12 mouse cellular contexts compared by ENCODE assay signal in genomic region chr6:83449440-83449839, GRCm38 (mm10). TPM values are rescaled to one million over a fixed set of nuclear protein-coding genes. Genes with fewer than 3 reads are reported as not detected.
DNase-seq lines count a peak whose midpoint lies in the region; ATAC-seq and TF ChIP-seq lines count a peak whose summit lies in the region.
"Had no signal": no experiment of that assay in that cellular context is flagged by ENCODE, and none has a peak within 500 bp of the region (broad histone marks: within the 10 kb centered on the region; RNA-seq: fewer than 3 reads in every experiment).

No protein-coding gene starts in this region.

- H3K9ac ChIP-seq in liver, embryonic 11.5 days (ENCODE audit: low read depth, low read length): peak overlapping the region; percentile 37; the same call in 1 of the 2 replicates
- H3K9ac ChIP-seq in intestine, postnatal 0 days (ENCODE audit: low read depth, low read length): no peak overlapping the region
- no peak overlapping the region for H3K9ac ChIP-seq in stomach, embryonic 15.5 days

- H3K27ac ChIP-seq in liver, embryonic 11.5 days (ENCODE audit: low read depth, low read length): peak overlapping the region; percentile 81
- peak overlapping the region; percentile 46; the same call in 1 of the 2 replicates for H3K27ac ChIP-seq in intestine, postnatal 0 days (ENCODE audit: low read depth, low read length)
- 0 out of 2 replicates have a peak overlapping the region, but pooled peaks have one; percentile 51 for H3K27ac ChIP-seq in stomach, embryonic 15.5 days

- no peaks in the 10 kb centered on the region for H3K9me3 ChIP-seq in liver, embryonic 11.5 days (ENCODE audit: control insufficient read depth, low read length)
- no peaks in the 10 kb centered on the region for H3K9me3 ChIP-seq in intestine, postnatal 0 days (ENCODE audit: control insufficient read depth)
- H3K9me3 ChIP-seq in stomach, embryonic 15.5 days: no peaks in the 10 kb centered on the region

- H3K36me3 ChIP-seq in liver, embryonic 11.5 days (ENCODE audit: control insufficient read depth, insufficient read depth, low read length): peaks cover 3% of the 10 kb centered on the region
- peaks cover 4% of the 10 kb centered on the region; the same call in 1 of the 2 replicates for H3K36me3 ChIP-seq in intestine, postnatal 0 days (ENCODE audit: control insufficient read depth, insufficient read depth)
- H3K36me3 ChIP-seq in stomach, embryonic 15.5 days: no peaks in the 10 kb centered on the region; the same call in 1 of the 2 replicates

- H3K27me3 ChIP-seq in liver, embryonic 11.5 days (replicated peaks; ENCODE audit: control insufficient read depth, insufficient read depth, low read length): no peaks in the 10 kb centered on the region
- no peaks in the 10 kb centered on the region for H3K27me3 ChIP-seq in intestine, postnatal 0 days (replicated peaks; ENCODE audit: control insufficient read depth, insufficient read depth, low read length)
- no peaks in the 10 kb centered on the region for H3K27me3 ChIP-seq in stomach, embryonic 15.5 days (replicated peaks)

- peaks cover 85% of the 10 kb centered on the region for H3K4me1 ChIP-seq in liver, embryonic 11.5 days (replicated peaks; ENCODE audit: control insufficient read depth, insufficient read depth, low read length)
- peaks cover 65% of the 10 kb centered on the region for H3K4me1 ChIP-seq in intestine, postnatal 0 days (replicated peaks; ENCODE audit: control insufficient read depth, insufficient read depth, low read length)
- H3K4me1 ChIP-seq in stomach, embryonic 15.5 days: peaks cover 61% of the 10 kb centered on the region

- no peak for TF ChIP-seq CTCF in intestine, postnatal 0 days (IDR thresholded peaks at IDR 0.05; ENCODE audit: low read depth)

- peak; percentile 85 for DNase-seq in heart, adult 11 months
- DNase-seq in heart, adult 9 months (ENCODE audit: low spot score in 2 of 2): no peak
- no peak for DNase-seq in liver, embryonic 11.5 days (ENCODE audit: low spot score)
- DNase-seq in liver: no peak
- DNase-seq in B cell, adult 2 months: no peak
- no peak for DNase-seq in left cerebral cortex, postnatal 25 days (ENCODE audit: low spot score in 2 of 2)
- DNase-seq: cerebellum, postnatal 14 days; gastrocnemius, postnatal 36 days; lung, postnatal 36 days had no signal

- no peak for ATAC-seq in liver, embryonic 11.5 days (replicated peaks; ENCODE audit: low FRiP score)
- no peak for ATAC-seq in intestine, postnatal 0 days
- ATAC-seq in stomach, embryonic 15.5 days (ENCODE audit: insufficient read depth, low FRiP score, low read depth): no peak

- H3K4me2 ChIP-seq in liver, embryonic 11.5 days: peak overlapping the region; percentile 52
- peak overlapping the region; percentile 17; the same call in 1 of the 2 replicates for H3K4me2 ChIP-seq in intestine, postnatal 0 days (replicated peaks; ENCODE audit: low read depth)
- no peak overlapping the region for H3K4me2 ChIP-seq in stomach, embryonic 15.5 days

- WGBS in liver, embryonic 11.5 days: 23% methylated on average over 3 of the region's 3 CpGs
- WGBS in intestine, postnatal 0 days: 31% methylated on average over 3 of the region's 3 CpGs
- 39% methylated on average over 3 of the region's 3 CpGs for WGBS in stomach, embryonic 15.5 days

- intact Hi-C loops in left cerebral cortex, postnatal 25 days (cut with DNase I): no loop called here

- no peak overlapping the region for H3K4me3 ChIP-seq in liver, embryonic 11.5 days (ENCODE audit: low read depth, low read length)
- no peak overlapping the region for H3K4me3 ChIP-seq in intestine, postnatal 0 days (ENCODE audit: low read depth, low read length)
- no peak overlapping the region for H3K4me3 ChIP-seq in stomach, embryonic 15.5 days (replicated peaks)
- H3K4me3 ChIP-seq: myocyte had no signal

RNA-seq across cellular contexts. Expression of gene Tet3, which starts 9.4 kb away (rescaled TPM):
- 22.0 and 22.8 TPM in 2 replicates for polyA plus RNA-seq in liver, embryonic 11.5 days (2014; fragmentation: Nextera tagmentation; extraction: Ambion mirVana)
- 28.1 and 34.3 TPM in 2 replicates for polyA plus RNA-seq in intestine, postnatal 0 days (2015; fragmentation: Nextera tagmentation; extraction: Ambion mirVana)
- polyA plus RNA-seq in stomach, embryonic 15.5 days (2015; fragmentation: Nextera tagmentation; extraction: Ambion mirVana): 39.6 and 40.0 TPM in 2 replicates
- 10 to 100 TPM; 86.4 to 87.3 TPM for total RNA-seq in left cerebral cortex, postnatal 25 days (2021)

RNA-seq across cellular contexts. Expression of gene Dguok, which starts 57.3 kb away (rescaled TPM):
- 43.4 and 44.7 TPM in 2 replicates for polyA plus RNA-seq in liver, embryonic 11.5 days (2014; fragmentation: Nextera tagmentation; extraction: Ambion mirVana)
- 30.9 and 33.7 TPM in 2 replicates for polyA plus RNA-seq in intestine, postnatal 0 days (2015; fragmentation: Nextera tagmentation; extraction: Ambion mirVana)
- polyA plus RNA-seq in stomach, embryonic 15.5 days (2015; fragmentation: Nextera tagmentation; extraction: Ambion mirVana): 74.3 and 76.2 TPM in 2 replicates
- total RNA-seq in left cerebral cortex, postnatal 25 days (2021): 10 to 100 TPM; 23.3 to 25.3 TPM
